Mouse (Mus musculus) lung, postnatal 10 days (tissue): Measurements from ENCODE around the gene Lrrc8d.
"Not testable (repeated sequence)": the region's sequence is repeated elsewhere in the genome, so short reads cannot be mapped to it uniquely, and the experiment has no call there.

Experiments
- DNase-seq: peaks from one replicate; pipeline ENCODE4 v3.0.0; 2021

Gene Lrrc8d

GRCm38 (mm10) chr5:105865110-105865628, 165.4 kb downstream of the Lrrc8d start:
- not testable (repeated sequence) for DNase-seq

GRCm38 (mm10) chr5:105867427-105867826, 167.7 kb downstream of the Lrrc8d start:
- no peak for DNase-seq

- peak; percentile 70 for DNase-seq
Measured at GRCm38 (mm10) chr5:105867841-105868447, 168.2 kb downstream of the Lrrc8d start.

- peak; percentile 90 for DNase-seq
Measured at GRCm38 (mm10) chr5:105868593-105868992, 168.8 kb downstream of the Lrrc8d start.

- no peak for DNase-seq
Measured at GRCm38 (mm10) chr5:105869739-105870138, 170.0 kb downstream of the Lrrc8d start.

- DNase-seq: no peak
Measured at GRCm38 (mm10) chr5:105871140-105871539, 171.4 kb downstream of the Lrrc8d start.

- DNase-seq: no peak
Measured at GRCm38 (mm10) chr5:105872176-105872575, 172.4 kb downstream of the Lrrc8d start.

GRCm38 (mm10) chr5:105872916-105873315, 173.1 kb downstream of the Lrrc8d start:
- no peak for DNase-seq

GRCm38 (mm10) chr5:105873774-105874173, 174.0 kb downstream of the Lrrc8d start:
- no peak for DNase-seq

GRCm38 (mm10) chr5:105874476-105874875, 174.7 kb downstream of the Lrrc8d start:
- no peak for DNase-seq

GRCm38 (mm10) chr5:105876068-105876924, 176.5 kb downstream of the Lrrc8d start, which contains the start of gene Zfp326:
Gene Zfp326 (plus strand): TSS chr5:105876565.
- peak; percentile 94 for DNase-seq

- DNase-seq: peak; percentile 35
Measured at GRCm38 (mm10) chr5:105876925-105877774, 177.4 kb downstream of the Lrrc8d start.
